Mouse (Mus musculus) cerebellum, adult (tissue): Measurements from ENCODE around the gene Flywch1.
A peak's percentile ranks its signal among the peaks of the same experiment; 100 is the strongest.

Experiments
- ATAC-seq: cut with Nextera tagmentation; 2 replicates; pipeline ENCODE4 v1.9.2; 2017; ENCODE audit warnings: mild to moderate bottlenecking, moderate library complexity, mixed read lengths; ENCODE audit not compliant: insufficient number of reproducible peaks, low FRiP score, low TSS enrichment

Gene Flywch1

GRCm38 (mm10) chr17:23721886-23722285 lies 49.5 kb downstream of the Flywch1 start:
- ATAC-seq = no peak

- no peak for ATAC-seq
Measured at GRCm38 (mm10) chr17:23719455-23719854, 51.9 kb downstream of the Flywch1 start.

GRCm38 (mm10) chr17:23717003-23717402 lies 54.4 kb downstream of the Flywch1 start:
- no peak for ATAC-seq

GRCm38 (mm10) chr17:23706212-23706611 lies 65.2 kb downstream of the Flywch1 start:
- 0 out of 2 replicates have a peak, but pooled peaks have one; percentile 45 for ATAC-seq

GRCm38 (mm10) chr17:23705525-23706104 lies 65.8 kb downstream of the Flywch1 start:
- no peak for ATAC-seq

GRCm38 (mm10) chr17:23704741-23705140 lies 66.7 kb downstream of the Flywch1 start:
- ATAC-seq = no peak

- no peak for ATAC-seq
Measured at GRCm38 (mm10) chr17:23703301-23703700, 68.1 kb downstream of the Flywch1 start.
